Comparison of ENCODE assay signal across 9 mouse cellular contexts in the genomic region with DNA sequence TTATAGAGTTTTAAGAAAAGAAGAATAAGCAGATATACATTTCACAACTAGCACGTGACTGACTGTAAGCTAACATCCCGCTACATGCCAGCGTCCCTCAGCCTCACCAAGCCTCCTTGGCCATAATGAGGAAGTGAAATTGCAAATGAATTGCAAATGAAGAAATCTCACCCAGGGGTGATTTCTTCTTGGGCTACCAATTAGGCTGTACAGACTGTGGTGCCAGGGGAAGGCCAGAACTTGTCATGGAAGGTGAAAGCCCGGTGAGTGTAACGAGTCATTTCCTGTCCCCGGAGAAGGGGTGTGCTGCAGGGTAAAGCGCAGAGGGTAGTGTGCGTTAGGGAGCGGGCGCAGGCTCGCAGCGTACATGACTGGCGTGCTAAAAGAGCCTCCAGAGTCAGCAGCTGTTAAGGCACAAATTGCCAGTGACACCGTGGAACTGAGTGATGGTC. TPM values are rescaled to one million over a fixed set of nuclear protein-coding genes. Genes with fewer than 3 reads are reported as not detected.
DNase-seq lines count a peak whose midpoint lies in the region; ATAC-seq and TF ChIP-seq lines count a peak whose summit lies in the region.
"Had no signal": no experiment of that assay in that cellular context is flagged by ENCODE, and none has a peak within 500 bp of the region (broad histone marks: within the 10 kb centered on the region; RNA-seq: fewer than 3 reads in every experiment).

No protein-coding gene starts in this region.

- no peaks in the 10 kb centered on the region for H3K27me3 ChIP-seq in forebrain, embryonic 14.5 days (replicated peaks; ENCODE audit: control insufficient read depth, insufficient read depth, low read length)
- H3K27me3 ChIP-seq in liver, adult 2 months (ENCODE audit: control insufficient read depth, insufficient read depth, low read length): no peaks in the 10 kb centered on the region
- H3K27me3 ChIP-seq: embryonic facial prominence, embryonic 15.5 days had no signal

- DNase-seq in forebrain, embryonic 14.5 days (ENCODE audit: low spot score): peak; percentile 68
- DNase-seq in liver, adult 2 months (ENCODE audit: extremely low read depth, low read depth, low spot score): no peak
- DNase-seq in monocyte, adult 2 months (ENCODE audit: low read depth in 1 of 2, low spot score in 2 of 2): peak; percentile 58 to 71
- DNase-seq in right cerebral cortex, postnatal 14 days: no peak
- no peak for DNase-seq in left cerebral cortex, postnatal 14 days (ENCODE audit: low spot score in 2 of 2)
- DNase-seq in gastrocnemius, adult 18-20 months (ENCODE audit: low spot score): no peak
- DNase-seq in left cerebral cortex, adult 9 months (ENCODE audit: low spot score in 2 of 2): no peak

- H3K27ac ChIP-seq in brown adipose tissue, adult 24 weeks (replicated peaks; ENCODE audit: low read depth, low read length): peak overlapping the region; percentile 45
- H3K27ac ChIP-seq in forebrain, embryonic 14.5 days (ENCODE audit: low read depth, low read length): peak overlapping the region; percentile 58
- H3K27ac ChIP-seq in liver, adult 2 months (replicated peaks; ENCODE audit: insufficient read depth, low read depth, low read length): no peak overlapping the region
- H3K27ac ChIP-seq: embryonic facial prominence, embryonic 15.5 days had no signal

- intact Hi-C loops in left cerebral cortex, postnatal 14 days (cut with DNase I): no loop called here

- H3K36me3 ChIP-seq in forebrain, embryonic 14.5 days (ENCODE audit: control insufficient read depth, insufficient read depth, low read length): no peaks in the 10 kb centered on the region
- H3K36me3 ChIP-seq in liver, adult 2 months (ENCODE audit: control insufficient read depth, insufficient read depth, low read length): no peaks in the 10 kb centered on the region
- H3K36me3 ChIP-seq: embryonic facial prominence, embryonic 15.5 days had no signal

- 37% methylated on average over 14 of the region's 14 CpGs for WGBS in forebrain, embryonic 14.5 days
- WGBS in liver, adult 2 months: 69% methylated on average over 14 of the region's 14 CpGs

- H3K9ac ChIP-seq in forebrain, embryonic 14.5 days (ENCODE audit: low read length): peak overlapping the region; percentile 22; the same call in 1 of the 2 replicates
- H3K9ac ChIP-seq in liver, adult 2 months (ENCODE audit: low read depth, low read length): no peak overlapping the region
- H3K9ac ChIP-seq: embryonic facial prominence, embryonic 15.5 days had no signal

- H3K79me2 ChIP-seq in liver, adult 2 months (ENCODE audit: control insufficient read depth, insufficient read depth, low read length): no peaks in the 10 kb centered on the region

- H3K4me1 ChIP-seq in brown adipose tissue, adult 24 weeks (ENCODE audit: control insufficient read depth, insufficient read depth, insufficient read length, low read length): no peaks in the 10 kb centered on the region
- H3K4me1 ChIP-seq in forebrain, embryonic 14.5 days (ENCODE audit: control insufficient read depth, insufficient read depth, low read length): no peaks in the 10 kb centered on the region
- peaks cover 14% of the 10 kb centered on the region; the same call in 1 of the 2 replicates for H3K4me1 ChIP-seq in liver, adult 2 months (ENCODE audit: control insufficient read depth, insufficient read depth, low read length)
- H3K4me1 ChIP-seq: embryonic facial prominence, embryonic 15.5 days had no signal

- no peaks in the 10 kb centered on the region for H3K9me3 ChIP-seq in forebrain, embryonic 14.5 days (replicated peaks; ENCODE audit: control insufficient read depth, low read length)
- H3K9me3 ChIP-seq: embryonic facial prominence, embryonic 15.5 days had no signal

- peak overlapping the region; percentile 35 for H3K4me2 ChIP-seq in forebrain, embryonic 14.5 days (ENCODE audit: low read length)
- H3K4me2 ChIP-seq: embryonic facial prominence, embryonic 15.5 days had no signal

- peak; percentile 90 for ATAC-seq in forebrain, embryonic 14.5 days

- TF ChIP-seq CTCF in liver, adult 2 months (IDR thresholded peaks at IDR 0.05; ENCODE audit: low read depth, low read length): no peak

- no peak overlapping the region for H3K4me3 ChIP-seq in brown adipose tissue, adult 24 weeks (ENCODE audit: insufficient read depth, low read depth, low read length)
- peak overlapping the region; percentile 14; the same call in 1 of the 2 replicates for H3K4me3 ChIP-seq in forebrain, embryonic 14.5 days (ENCODE audit: low read depth, low read length)
- H3K4me3 ChIP-seq in liver, adult 2 months (ENCODE audit: insufficient read depth, low read depth, low read length): peak overlapping the region; percentile 30; the same call in 1 of the 2 replicates
- H3K4me3 ChIP-seq: embryonic facial prominence, embryonic 15.5 days had no signal

- TF ChIP-seq POLR2A in liver, adult 2 months (IDR thresholded peaks at IDR 0.05; ENCODE audit: extremely low read depth, insufficient read depth, low read length): no peak

RNA-seq across cellular contexts. Expression of gene Mfsd1, which starts 25.3 kb away (rescaled TPM):
- polyA plus RNA-seq in brown adipose tissue, adult 24 weeks (2012; ENCODE audit: insufficient read depth, insufficient read length, missing spikeins): 17.1 and 20.7 TPM in 2 replicates
- 41.2 and 43.2 TPM in 2 replicates for polyA plus RNA-seq in forebrain, embryonic 14.5 days (2014; fragmentation: Nextera tagmentation; extraction: Ambion mirVana)
- 86.1 and 99.3 TPM in 2 replicates for total RNA-seq in liver, adult 2 months (2014; rRNA removed)
- 60.3 and 66.1 TPM in 2 replicates for polyA plus RNA-seq in liver, adult 2 months (2012; rRNA removed)
- total RNA-seq in left cerebral cortex, postnatal 14 days (2021): 10 to 100 TPM; 36.7 to 40.8 TPM
- total RNA-seq in gastrocnemius, adult 18-20 months (2021): 10 to 100 TPM; 23.7 to 24.7 TPM

RNA-seq across cellular contexts. Expression of gene Rarres1, which starts 41.9 kb away (rescaled TPM):
- 2.3 TPM in 1 of 2 replicates, not detected in the other for polyA plus RNA-seq in brown adipose tissue, adult 24 weeks (2012; ENCODE audit: insufficient read depth, insufficient read length, missing spikeins)
- 0.77 and 1.1 TPM in 2 replicates for polyA plus RNA-seq in forebrain, embryonic 14.5 days (2014; fragmentation: Nextera tagmentation; extraction: Ambion mirVana)
- 22.8 and 62.7 TPM in 2 replicates for total RNA-seq in liver, adult 2 months (2014; rRNA removed)
- polyA plus RNA-seq in liver, adult 2 months (2012; rRNA removed): 31.1 and 47.9 TPM in 2 replicates
- 1 to 10 TPM; 2.0 to 2.1 TPM for total RNA-seq in left cerebral cortex, postnatal 14 days (2021)
- total RNA-seq in gastrocnemius, adult 18-20 months (2021): under 1 TPM; 0.50 to 0.57 TPM

Comparison
In these comparisons a context has a peak if more than half of its experiments do, and no peak if none do; other contexts are left out.
1. DNase-seq: peak in forebrain, embryonic 14.5 days (single experiment) and monocyte, adult 2 months (2 of 2); none in liver, adult 2 months (single experiment), right cerebral cortex, postnatal 14 days (single experiment), left cerebral cortex, postnatal 14 days (0 of 2), gastrocnemius, adult 18-20 months (single experiment) and left cerebral cortex, adult 9 months (0 of 2).